Mouse (Mus musculus): Measurements from ENCODE around the gene Adgrf4.

Adgrf4 gene

DNA sequence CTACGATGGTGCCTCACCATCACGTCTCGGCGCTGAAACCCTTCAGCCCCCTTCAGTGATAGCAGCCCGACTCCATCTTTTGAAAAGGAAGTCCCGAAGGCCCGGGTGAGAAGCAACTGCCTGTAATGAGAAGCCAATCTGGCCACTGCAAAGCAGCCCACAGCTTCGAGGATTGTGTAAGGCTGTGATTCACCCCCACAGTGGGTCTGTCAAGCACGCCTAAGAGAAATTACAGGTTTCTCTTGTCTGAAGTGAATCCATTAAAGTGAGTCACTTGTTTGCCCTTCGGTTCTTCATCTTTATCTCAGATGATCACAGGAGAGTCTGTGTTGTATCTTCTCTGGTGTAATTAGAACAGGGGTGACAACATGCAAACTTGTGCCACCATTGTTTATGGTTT lies at the start of gene Adgrf4:
Gene Adgrf4 (minus strand): TSS at position 149 of the 400 bp plus-strand sequence.
- no peak for DNase-seq (ENCODE audit: low spot score)

- no peak for DNase-seq (ENCODE audit: low spot score)
These were observed 49.7 kb upstream of the Adgrf4 start, which contains the start of gene Adgrf2 for GRCm38 (mm10) chr17:42741801-42742217. Gene Adgrf2, minus strand, starts transcription at chr17:42742179.

DNA sequence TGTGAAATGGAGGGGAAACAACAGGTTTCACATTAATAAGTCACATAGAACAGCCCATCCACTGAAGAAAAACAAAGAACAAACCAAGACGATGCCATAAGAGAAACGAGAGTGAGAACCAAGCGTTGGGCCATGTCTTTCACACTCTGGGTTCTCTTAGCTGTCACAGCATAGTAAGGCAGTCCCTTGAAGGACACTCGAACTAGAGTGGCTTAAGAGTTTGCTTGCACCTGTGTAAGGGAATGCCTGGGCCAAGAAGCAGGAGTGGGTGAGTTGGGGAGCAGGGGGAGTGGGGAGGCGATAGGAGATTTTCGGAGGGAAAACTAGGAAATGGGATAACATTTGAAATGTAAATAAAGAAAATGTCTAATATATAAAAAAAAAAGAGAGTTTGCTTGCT lies 46.7 kb upstream of the Adgrf4 start:
- DNase-seq (ENCODE audit: low spot score) = no peak

DNA sequence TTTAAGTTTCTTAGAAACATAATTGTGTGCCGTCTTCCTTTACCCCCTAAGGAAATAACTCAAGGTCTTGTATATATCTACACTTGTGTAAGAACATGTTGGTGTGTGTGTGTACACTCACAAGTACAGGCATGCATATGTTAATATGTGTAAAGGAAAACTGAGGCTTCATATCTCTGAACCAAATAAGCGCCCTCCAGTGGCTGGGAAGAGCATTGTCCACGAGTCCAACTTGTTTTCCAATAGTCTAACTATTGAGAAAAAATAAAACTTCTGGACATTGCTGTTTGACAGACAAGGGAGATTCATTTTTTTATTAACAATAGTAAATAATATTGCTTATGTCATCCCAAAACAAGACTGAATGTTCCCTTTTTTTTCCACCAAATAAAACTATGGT lies 25.1 kb upstream of the Adgrf4 start:
- no peak for DNase-seq (ENCODE audit: low spot score)

DNA sequence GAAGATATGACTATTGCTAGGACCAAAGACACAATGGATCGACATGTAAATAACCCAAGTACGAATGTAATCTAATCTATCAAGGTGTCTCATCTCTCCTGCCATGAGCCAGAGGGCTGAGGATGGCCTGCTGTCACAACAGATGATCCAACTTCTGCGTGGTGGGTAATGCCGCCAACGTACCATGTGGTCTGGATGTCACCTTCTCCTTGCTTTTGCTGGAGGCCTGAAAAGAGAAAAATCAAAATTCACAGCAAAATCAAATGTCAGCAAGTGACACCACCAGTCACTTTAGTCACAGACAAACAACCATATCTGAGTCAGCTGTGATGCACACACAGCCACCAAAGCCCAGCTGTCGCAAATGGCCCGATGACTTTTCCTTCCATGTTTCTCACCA lies 22.9 kb upstream of the Adgrf4 start:
- no peak for DNase-seq (ENCODE audit: low spot score)

GRCm38 (mm10) chr17:42710717-42711116 lies 18.6 kb upstream of the Adgrf4 start:
- no peak for DNase-seq (ENCODE audit: low spot score)

- DNase-seq (ENCODE audit: low spot score) = no peak
These were observed 13.5 kb upstream of the Adgrf4 start for GRCm38 (mm10) chr17:42705611-42706010.

DNA sequence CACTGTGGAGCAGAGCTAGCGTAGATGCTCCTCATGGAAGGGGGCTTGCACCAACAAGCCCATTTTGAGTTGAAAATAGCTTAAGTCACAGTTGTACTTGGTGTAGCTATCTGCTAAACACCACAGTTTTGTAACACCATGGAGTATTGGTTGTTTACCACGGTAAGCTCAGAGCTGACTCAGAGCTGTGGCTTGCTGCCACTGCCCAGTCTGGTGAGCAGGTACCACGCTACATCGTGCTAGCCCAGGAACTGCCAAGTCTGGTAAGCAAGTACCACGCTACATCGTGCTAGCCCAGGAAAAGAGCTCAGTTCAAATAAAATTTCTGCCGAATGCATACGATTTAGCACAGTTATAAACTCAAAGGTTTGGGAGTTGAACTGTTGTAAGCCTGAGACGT lies 10.1 kb upstream of the Adgrf4 start:
- DNase-seq (ENCODE audit: low spot score) = no peak

GRCm38 (mm10) chr17:42694730-42695129 lies 2.6 kb upstream of the Adgrf4 start:
- DNase-seq (ENCODE audit: low spot score) = peak; percentile 46

GRCm38 (mm10) chr17:42690531-42690930 lies 1.6 kb downstream of the Adgrf4 start:
- DNase-seq (ENCODE audit: low spot score) = no peak

GRCm38 (mm10) chr17:42658634-42659422 lies 33.3 kb downstream of the Adgrf4 start:
- DNase-seq (ENCODE audit: low spot score) = peak; percentile 72

DNA sequence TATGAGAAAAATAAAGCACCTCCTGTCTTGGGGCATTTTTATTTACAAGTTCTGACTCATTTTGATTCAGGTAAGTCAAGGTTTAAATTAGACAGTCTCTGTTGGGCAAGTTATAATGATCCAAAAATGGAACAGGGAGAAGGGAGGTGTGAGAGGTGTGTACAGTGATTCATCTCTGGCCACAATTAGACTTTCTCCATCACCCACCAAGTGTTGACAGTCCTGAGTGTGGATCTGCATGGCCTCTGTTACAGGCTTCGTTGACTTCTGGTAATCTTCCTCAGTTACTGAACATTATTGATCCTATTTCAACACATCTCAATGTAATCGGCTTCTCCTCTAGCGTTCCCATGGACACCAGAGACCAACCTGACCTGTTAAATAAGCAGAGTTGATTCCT lies 48.7 kb downstream of the Adgrf4 start:
- no peak for DNase-seq (ENCODE audit: low spot score)

- DNase-seq (ENCODE audit: low spot score) = no peak
These were observed 61.9 kb downstream of the Adgrf4 start for GRCm38 (mm10) chr17:42630206-42630605.

DNA sequence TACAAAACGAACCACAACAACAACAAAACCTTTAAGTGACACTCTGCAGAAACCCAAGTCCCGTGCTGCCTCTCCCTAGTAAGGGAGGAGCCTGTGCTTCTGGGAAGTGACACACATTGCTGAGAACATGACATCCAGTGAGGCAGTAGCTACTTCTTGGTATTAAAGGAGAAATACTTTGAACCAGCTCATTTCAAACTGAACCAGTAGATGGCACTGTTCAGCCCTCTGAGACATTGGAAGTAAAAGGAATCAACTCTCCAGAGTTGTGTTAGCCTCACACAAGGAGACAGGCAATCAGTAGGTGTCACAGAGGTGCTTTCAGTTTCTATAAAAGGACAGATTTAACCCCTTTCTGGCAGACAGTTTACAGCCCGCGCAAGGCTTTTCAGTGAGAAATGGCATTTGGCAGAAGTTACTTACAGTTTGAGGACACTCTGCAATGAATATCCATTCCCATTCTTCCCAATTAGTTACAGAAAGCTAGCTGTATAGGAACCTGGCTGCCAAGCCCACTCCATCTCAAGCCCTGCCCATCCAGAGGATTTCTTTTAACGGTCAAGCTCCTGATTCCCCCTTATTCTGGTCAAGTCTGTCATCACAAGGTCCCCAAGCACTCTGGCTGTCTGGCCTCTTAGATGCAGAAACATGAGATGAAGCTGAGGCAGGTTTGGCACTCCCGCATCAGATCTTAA lies 78.9 kb downstream of the Adgrf4 start:
- DNase-seq (ENCODE audit: low spot score) = peak; percentile 44

DNA sequence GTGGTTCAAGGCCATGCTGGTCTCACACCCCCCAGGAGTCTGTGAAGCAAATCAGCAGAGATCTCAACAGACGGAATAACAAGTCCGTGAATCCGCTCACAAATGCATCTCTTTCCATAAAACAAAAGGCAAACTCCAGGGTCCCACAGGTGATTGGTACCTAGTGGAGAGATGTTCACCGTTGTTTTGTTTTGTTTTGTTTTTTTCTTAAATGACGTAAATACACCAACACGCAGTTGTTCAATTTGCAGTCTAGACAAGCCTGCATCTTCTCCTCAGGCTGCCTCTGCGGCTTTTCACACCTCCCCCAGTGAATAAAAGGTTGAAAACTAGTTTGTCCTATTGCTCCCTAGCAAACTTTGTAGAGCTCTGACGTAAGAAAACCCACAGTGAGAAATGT lies 80.8 kb downstream of the Adgrf4 start, which contains the start of gene Opn5:
Gene Opn5 (minus strand): TSS at position 101 of the 400 bp plus-strand sequence.
- DNase-seq (ENCODE audit: low spot score) = no peak

DNA sequence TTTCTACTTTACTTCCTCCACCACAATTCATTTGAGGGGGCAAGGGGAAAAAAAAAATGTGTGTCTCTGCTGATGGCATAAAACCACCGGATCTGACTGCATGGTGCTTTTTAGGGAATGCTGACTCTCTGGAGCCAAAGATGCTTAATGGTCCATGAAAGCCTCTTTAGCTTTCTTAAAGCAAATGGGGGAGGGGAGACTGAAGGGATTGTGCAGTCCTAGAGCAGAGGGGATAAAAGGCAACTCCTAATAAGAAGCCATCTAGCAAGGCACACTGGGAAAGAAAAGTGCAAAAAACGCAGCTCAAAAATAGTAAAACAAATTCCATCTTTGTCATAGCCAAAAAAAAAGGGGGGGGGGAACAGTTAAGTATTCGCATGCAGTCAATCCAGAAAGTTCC lies 83.8 kb downstream of the Adgrf4 start:
- no peak for DNase-seq (ENCODE audit: low spot score)

Measured in testis, postnatal 10 days (tissue).